Mouse (Mus musculus) testis, adult 2 months (tissue): ENCODE results near the gene Olfr372.

Experiments used
- CTCF ChIP-seq: fragments of 200-500 bp; IDR thresholded peaks from 2 replicates; pipeline ENCODE4 v1.5.1; 2012; ENCODE audit warnings: low read depth, mild to moderate bottlenecking, inconsistent platforms, low read length, moderate library complexity; ENCODE audit not compliant: control insufficient read depth, insufficient read depth, insufficient replicate concordance
- POLR2A ChIP-seq: fragments of 200-500 bp; IDR thresholded peaks from 2 replicates; pipeline ENCODE4 v1.6.1; 2012; ENCODE audit warnings: low read depth, mild to moderate bottlenecking, inconsistent platforms, low read length, moderate library complexity; ENCODE audit not compliant: control insufficient read depth

- no peak for TF ChIP-seq CTCF
- no peak for TF ChIP-seq POLR2A
Measured at GRCm38 (mm10) chr8:72002942-72003341, 38.1 kb upstream of the Olfr372 start.
